Mouse (Mus musculus): ENCODE data around the gene Tsen34. TPM values are rescaled to one million over a fixed set of nuclear protein-coding genes. Genes with fewer than 3 reads are reported as not detected.
"Not testable (repeated sequence)": the region's sequence is repeated elsewhere in the genome, so short reads cannot be mapped to it uniquely, and the experiment has no call there.

Gene Tsen34
- polyA plus RNA-seq, 1 experiment = 57.6 TPM

- no peak overlapping the region for H3K27ac ChIP-seq (ENCODE audit: control insufficient read depth, insufficient read depth, low read length)
- WGBS = 97% methylated on average over 8 of the region's 8 CpGs
- no peaks in the 10 kb centered on the region for H3K36me3 ChIP-seq (ENCODE audit: control insufficient read depth, insufficient read depth, low read length)
- H3K4me1 ChIP-seq (replicated peaks; ENCODE audit: control insufficient read depth, insufficient read depth, low read length) = no peaks in the 10 kb centered on the region
- no peak for DNase-seq
- TF ChIP-seq POLR2A (IDR thresholded peaks at IDR 0.05; ENCODE audit: control insufficient read depth, extremely low read depth, insufficient read depth, low read length, poor library complexity) (no peak), CTCF (IDR thresholded peaks at IDR 0.05; ENCODE audit: borderline replicate concordance, control insufficient read depth, extremely low read depth, insufficient read depth, low read length, poor library complexity) (no peak)
- no peak overlapping the region for H3K4me3 ChIP-seq (ENCODE audit: control insufficient read depth, insufficient read depth, low read length)
- H3K27me3 ChIP-seq (ENCODE audit: control insufficient read depth, insufficient read depth, low read length) = no peaks in the 10 kb centered on the region
These were observed 8.0 kb upstream of the Tsen34 start for GRCm38 (mm10) chr7:3684698-3685097.

GRCm38 (mm10) chr7:3685400-3686187 lies 7.1 kb upstream of the Tsen34 start:
- Histone ChIP-seq H3K27ac (ENCODE audit: control insufficient read depth, insufficient read depth, low read length) (no peak overlapping the region), H3K36me3 (ENCODE audit: control insufficient read depth, insufficient read depth, low read length) (no peaks in the 10 kb centered on the region), H3K4me3 (ENCODE audit: control insufficient read depth, insufficient read depth, low read length) (no peak overlapping the region), H3K27me3 (ENCODE audit: control insufficient read depth, insufficient read depth, low read length) (no peaks in the 10 kb centered on the region), H3K4me1 (replicated peaks; ENCODE audit: control insufficient read depth, insufficient read depth, low read length) (no peaks in the 10 kb centered on the region)
- TF ChIP-seq CTCF (IDR thresholded peaks at IDR 0.05; ENCODE audit: borderline replicate concordance, control insufficient read depth, extremely low read depth, insufficient read depth, low read length, poor library complexity) (no peak), POLR2A (IDR thresholded peaks at IDR 0.05; ENCODE audit: control insufficient read depth, extremely low read depth, insufficient read depth, low read length, poor library complexity) (no peak)
- WGBS = 97% methylated on average over 31 of the region's 31 CpGs
- no peak for DNase-seq

- Histone ChIP-seq H3K4me1 (replicated peaks; ENCODE audit: control insufficient read depth, insufficient read depth, low read length) (peaks cover 16% of the 10 kb centered on the region), H3K4me3 (ENCODE audit: control insufficient read depth, insufficient read depth, low read length) (peak overlapping the region; percentile 69), H3K36me3 (ENCODE audit: control insufficient read depth, insufficient read depth, low read length) (no peaks in the 10 kb centered on the region), H3K27ac (ENCODE audit: control insufficient read depth, insufficient read depth, low read length) (no peak overlapping the region; the same call in 1 of the 2 replicates), H3K27me3 (ENCODE audit: control insufficient read depth, insufficient read depth, low read length) (no peaks in the 10 kb centered on the region)
- 15% methylated on average over 3 of the region's 3 CpGs for WGBS
- DNase-seq = no peak
- TF ChIP-seq POLR2A (IDR thresholded peaks at IDR 0.05; ENCODE audit: control insufficient read depth, extremely low read depth, insufficient read depth, low read length, poor library complexity) (no peak), CTCF (IDR thresholded peaks at IDR 0.05; ENCODE audit: borderline replicate concordance, control insufficient read depth, extremely low read depth, insufficient read depth, low read length, poor library complexity) (no peak)
These were observed 744 bp upstream of the Tsen34 start for GRCm38 (mm10) chr7:3691919-3692318.

- Histone ChIP-seq H3K36me3 (ENCODE audit: control insufficient read depth, insufficient read depth, low read length) (no peaks in the 10 kb centered on the region), H3K27ac (ENCODE audit: control insufficient read depth, insufficient read depth, low read length) (peak within 1 kb of the TSS; percentile 77), H3K4me1 (replicated peaks; ENCODE audit: control insufficient read depth, insufficient read depth, low read length) (peaks cover 16% of the 10 kb centered on the region), H3K27me3 (ENCODE audit: control insufficient read depth, insufficient read depth, low read length) (no peaks in the 10 kb centered on the region), H3K4me3 (ENCODE audit: control insufficient read depth, insufficient read depth, low read length) (peak within 1 kb of the TSS; percentile 69)
- TF ChIP-seq CTCF (IDR thresholded peaks at IDR 0.05; ENCODE audit: borderline replicate concordance, control insufficient read depth, extremely low read depth, insufficient read depth, low read length, poor library complexity) (0 out of 2 replicates have a peak, but pooled peaks have one; percentile 21), POLR2A (IDR thresholded peaks at IDR 0.05; ENCODE audit: control insufficient read depth, extremely low read depth, insufficient read depth, low read length, poor library complexity) (peak; percentile 50; the same call in 1 of the 2 replicates)
- WGBS = under 1% methylated on average over 55 of the region's 55 CpGs
- peak; percentile 99 for DNase-seq
These were observed 535 bp downstream of the Tsen34 start, which contains the start of gene Mboat7 for GRCm38 (mm10) chr7:3692987-3693808. Gene Mboat7, minus strand, starts transcription at chr7:3693523.

GRCm38 (mm10) chr7:3693809-3694075 lies 1.1 kb downstream of the Tsen34 start:
- DNase-seq = no peak
- TF ChIP-seq POLR2A (IDR thresholded peaks at IDR 0.05; ENCODE audit: control insufficient read depth, extremely low read depth, insufficient read depth, low read length, poor library complexity) (no peak), CTCF (IDR thresholded peaks at IDR 0.05; ENCODE audit: borderline replicate concordance, control insufficient read depth, extremely low read depth, insufficient read depth, low read length, poor library complexity) (no peak)
- H3K36me3 ChIP-seq (ENCODE audit: control insufficient read depth, insufficient read depth, low read length) = no peaks in the 10 kb centered on the region

GRCm38 (mm10) chr7:3694076-3694948 lies 1.6 kb downstream of the Tsen34 start:
- peak overlapping the region; percentile 69 for H3K4me3 ChIP-seq (ENCODE audit: control insufficient read depth, insufficient read depth, low read length)
- peak; percentile 55 for DNase-seq
- H3K4me1 ChIP-seq (replicated peaks; ENCODE audit: control insufficient read depth, insufficient read depth, low read length) = peaks cover 16% of the 10 kb centered on the region
- H3K36me3 ChIP-seq (ENCODE audit: control insufficient read depth, insufficient read depth, low read length) = no peaks in the 10 kb centered on the region
- TF ChIP-seq POLR2A (IDR thresholded peaks at IDR 0.05; ENCODE audit: control insufficient read depth, extremely low read depth, insufficient read depth, low read length, poor library complexity) (no peak), CTCF (IDR thresholded peaks at IDR 0.05; ENCODE audit: borderline replicate concordance, control insufficient read depth, extremely low read depth, insufficient read depth, low read length, poor library complexity) (no peak)
- H3K27me3 ChIP-seq (ENCODE audit: control insufficient read depth, insufficient read depth, low read length) = no peaks in the 10 kb centered on the region
- peak overlapping the region; percentile 77 for H3K27ac ChIP-seq (ENCODE audit: control insufficient read depth, insufficient read depth, low read length)
- WGBS = under 1% methylated on average over 55 of the region's 55 CpGs

More at GRCm38 (mm10) chr7:3693809-3694075, 1.1 kb downstream of the Tsen34 start:
- WGBS = 0% methylated on average over 18 of the region's 18 CpGs
- H3K27ac ChIP-seq (ENCODE audit: control insufficient read depth, insufficient read depth, low read length) = peak overlapping the region; percentile 77
- no peaks in the 10 kb centered on the region for H3K27me3 ChIP-seq (ENCODE audit: control insufficient read depth, insufficient read depth, low read length)
- H3K4me3 ChIP-seq (ENCODE audit: control insufficient read depth, insufficient read depth, low read length) = peak overlapping the region; percentile 69
- peaks cover 16% of the 10 kb centered on the region for H3K4me1 ChIP-seq (replicated peaks; ENCODE audit: control insufficient read depth, insufficient read depth, low read length)

- Histone ChIP-seq H3K4me1 (replicated peaks; ENCODE audit: control insufficient read depth, insufficient read depth, low read length) (peaks cover 16% of the 10 kb centered on the region), H3K4me3 (ENCODE audit: control insufficient read depth, insufficient read depth, low read length) (peak overlapping the region; percentile 69)
- H3K27ac ChIP-seq (ENCODE audit: control insufficient read depth, insufficient read depth, low read length); H3K36me3 ChIP-seq (ENCODE audit: control insufficient read depth, insufficient read depth, low read length); H3K27me3 ChIP-seq (ENCODE audit: control insufficient read depth, insufficient read depth, low read length): not testable (repeated sequence)
- WGBS = 7% methylated on average over 9 of the region's 9 CpGs
- peak; percentile 7 for DNase-seq
These were observed 2.3 kb downstream of the Tsen34 start for GRCm38 (mm10) chr7:3694949-3695305.

All from thymus, adult 2 months (tissue).